Mouse (Mus musculus): ENCODE data around the gene Phf21b.

GRCm38 (mm10) chr15:84829416-84829815 is 26.4 kb downstream of the Phf21b start:
- no peak for TF ChIP-seq CTCF (conservative IDR thresholded peaks at IDR 0.05 in 1 of 2, IDR thresholded peaks at IDR 0.05 in 1 of 2; ENCODE audit: low read depth in 2 of 2, low read length in 2 of 2)
- no peak for TF ChIP-seq NELFE (IDR thresholded peaks at IDR 0.05; ENCODE audit: low read depth, low read length)
- no peak for TF ChIP-seq ZC3H11A (IDR thresholded peaks at IDR 0.05; ENCODE audit: low read depth, low read length)
- no peak for TF ChIP-seq POLR2A (IDR thresholded peaks at IDR 0.05; ENCODE audit: low read depth, low read length)
